Mouse (Mus musculus) testis, adult 2 months (tissue): ENCODE data around the gene Emilin1.

ENCODE experiments used
- CTCF ChIP-seq: fragments of 200-500 bp; IDR thresholded peaks from 2 replicates; pipeline ENCODE4 v1.5.1; 2012; ENCODE audit warnings: low read depth, mild to moderate bottlenecking, inconsistent platforms, low read length, moderate library complexity; ENCODE audit not compliant: control insufficient read depth, insufficient read depth, insufficient replicate concordance
- POLR2A ChIP-seq: fragments of 200-500 bp; IDR thresholded peaks from 2 replicates; pipeline ENCODE4 v1.6.1; 2012; ENCODE audit warnings: low read depth, mild to moderate bottlenecking, inconsistent platforms, low read length, moderate library complexity; ENCODE audit not compliant: control insufficient read depth

DNA sequence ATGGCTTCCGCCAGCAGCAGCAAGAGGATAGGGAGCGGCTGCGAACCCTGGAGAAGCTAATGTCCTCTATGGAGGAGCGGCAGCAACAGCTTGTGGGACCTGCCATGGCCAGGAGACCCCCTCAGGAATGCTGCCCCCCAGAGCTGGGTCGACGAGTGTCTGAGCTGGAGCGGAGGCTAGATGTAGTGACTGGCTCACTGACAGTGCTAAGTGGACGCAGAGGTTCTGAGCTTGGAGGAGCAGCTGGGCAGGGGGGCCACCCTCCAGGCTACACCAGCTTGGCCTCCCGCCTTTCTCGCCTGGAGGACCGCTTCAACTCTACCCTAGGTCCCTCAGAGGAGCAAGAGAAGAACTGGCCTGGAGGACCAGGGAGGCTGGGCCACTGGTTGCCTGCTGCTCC, 4.1 kb downstream of the Emilin1 start:
- no peak for TF ChIP-seq CTCF
- TF ChIP-seq POLR2A: no peak
